Mouse (Mus musculus) small intestine, adult 2 months (tissue): ENCODE data around the gene Mup21.
"Not testable (repeated sequence)": the region's sequence is repeated elsewhere in the genome, so short reads cannot be mapped to it uniquely, and the experiment has no call there.

Experiments used
- CTCF ChIP-seq: fragments of 200-500 bp; IDR thresholded peaks from 2 replicates; pipeline ENCODE4 v1.5.1; 2012; ENCODE audit warnings: low read depth, mild to moderate bottlenecking, control low read depth, inconsistent platforms, low read length, moderate library complexity, mixed read lengths; ENCODE audit not compliant: insufficient replicate concordance, insufficient read length; ENCODE audit errors: extremely low read depth
- POLR2A ChIP-seq: fragments of 200-500 bp; IDR thresholded peaks from 2 replicates; pipeline ENCODE4 v1.6.1; 2012; ENCODE audit warnings: low read depth, mild to moderate bottlenecking, control low read depth, inconsistent platforms, low read length, moderate library complexity

GRCm38 (mm10) chr4:62167636-62168035, 17.0 kb upstream of the Mup21 start:
- not testable (repeated sequence) for TF ChIP-seq POLR2A, CTCF
